Mouse (Mus musculus) layer of hippocampus, adult 6 months (tissue): ENCODE measurements around the gene Myo16. TPM values are rescaled to one million over a fixed set of nuclear protein-coding genes. Genes with fewer than 3 reads are reported as not detected.

ENCODE experiments used
- long read RNA-seq, 2 experiments: library from polyadenylated mRNA; unstranded; transcript quantifications; one replicate each; pipeline ENCODE4 v2.0.0; 2019 to 2020
- polyA plus RNA-seq: library from polyadenylated mRNA; unstranded; fragments of <200 nt; fragmentation: Nextera tagmentation; gene quantifications from 2 replicates; pipeline ENCODE4 v1.2.3, GENCODE M21; 2021

The Myo16 gene
- polyA plus RNA-seq: 2.5 and 3.0 TPM in 2 replicates
- long read RNA-seq, experiment 1: 0 reads
- long read RNA-seq, experiment 2, partial matches to known transcripts: 1 of 8 reads
- long read RNA-seq, experiment 2, other reads (novel, unspliced or antisense): 7 of 8 reads

DNA sequence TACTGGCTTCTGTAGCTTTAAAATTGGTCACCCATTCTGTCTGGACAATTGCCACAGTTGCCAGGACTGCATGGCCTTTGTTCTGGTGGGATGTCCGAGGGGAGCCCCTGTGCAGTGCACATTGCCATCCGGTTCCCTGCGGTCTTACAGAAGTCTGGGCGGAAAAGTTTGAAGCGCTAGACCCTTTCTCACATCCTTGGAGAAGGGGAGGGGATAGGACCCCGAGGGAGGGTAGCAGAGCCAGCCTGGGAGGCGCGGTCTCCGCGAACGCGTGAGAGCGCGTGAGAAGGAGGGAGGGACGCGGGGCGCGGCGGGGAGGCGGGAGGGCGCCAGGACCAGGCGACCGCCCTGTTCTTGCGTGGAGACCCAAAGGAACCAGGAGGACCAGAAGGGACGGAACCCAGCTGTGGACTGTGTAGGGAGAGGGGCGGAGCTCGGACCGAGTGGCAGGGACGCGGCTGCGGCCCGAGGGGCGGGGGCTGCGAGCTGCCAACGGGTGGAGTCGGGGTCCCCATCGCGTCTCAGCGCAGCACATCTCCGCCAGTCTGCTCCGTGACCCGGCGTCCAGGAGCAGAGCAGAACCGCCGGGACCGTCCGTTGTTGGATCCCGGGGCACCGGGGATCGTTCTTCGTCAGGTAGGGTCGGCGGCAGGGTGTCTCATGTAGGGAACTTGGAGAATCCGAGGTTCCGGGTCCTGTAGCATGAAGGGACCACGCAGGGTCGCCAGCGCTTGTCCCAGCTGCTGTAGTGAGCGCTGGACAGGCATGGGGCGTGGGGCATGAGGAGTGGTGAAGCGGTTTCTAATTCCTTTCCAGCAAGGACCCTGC, at the start of gene Myo16:
Gene Myo16 (plus strand): TSS at position 301 of the 828 bp plus-strand sequence.

Other genes with a start within 250 kb of the Myo16 start
- 1.3 and 1.8 TPM in 2 replicates for gene Lig4, start 176.2 kb upstream of the Myo16 start, polyA plus RNA-seq
- gene Abhd13, start 176.2 kb upstream of the Myo16 start, polyA plus RNA-seq: 4.5 and 4.7 TPM in 2 replicates
- gene Tnfsf13b, start 147.4 kb upstream of the Myo16 start, polyA plus RNA-seq: 0.82 and 1.1 TPM in 2 replicates